Mouse (Mus musculus) left cerebral cortex, adult 11 months (tissue): ENCODE measurements at regions not wholly inside any gene's neighbourhood (a gene's known extent, or its start where the extent isn't known, plus 50 kb on each side); places are given as distances from the start of the nearest gene placed in this dataset.
A peak's percentile ranks its signal among the peaks of the same experiment; 100 is the strongest.
"Not testable (repeated sequence)": the region's sequence is repeated elsewhere in the genome, so short reads cannot be mapped to it uniquely, and the experiment has no call there.

Source experiments
- DNase-seq: peaks from one replicate; pipeline ENCODE4 v3.0.0; 2022; ENCODE audit warnings: low spot score

DNA sequence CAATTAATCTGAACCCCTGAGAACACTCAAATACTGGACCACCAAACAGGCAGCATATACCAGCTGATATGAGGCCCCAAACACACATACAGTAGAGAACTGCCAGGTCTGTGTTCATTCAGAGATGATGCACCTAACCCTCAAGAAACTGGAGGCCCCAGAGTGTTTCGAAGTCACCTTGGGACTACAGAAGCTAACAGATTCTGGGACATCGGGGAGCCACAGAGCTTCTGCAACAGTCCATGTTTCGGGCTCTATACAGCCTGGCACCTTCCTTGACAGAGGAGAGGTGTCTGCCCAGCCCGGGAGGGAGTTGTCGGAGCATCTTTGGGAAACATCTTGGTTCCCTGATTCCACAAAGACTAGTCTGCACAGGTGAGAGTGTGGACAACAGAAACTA lies 1259.3 kb upstream of the Ptprd start:
- not testable (repeated sequence) for DNase-seq

DNA sequence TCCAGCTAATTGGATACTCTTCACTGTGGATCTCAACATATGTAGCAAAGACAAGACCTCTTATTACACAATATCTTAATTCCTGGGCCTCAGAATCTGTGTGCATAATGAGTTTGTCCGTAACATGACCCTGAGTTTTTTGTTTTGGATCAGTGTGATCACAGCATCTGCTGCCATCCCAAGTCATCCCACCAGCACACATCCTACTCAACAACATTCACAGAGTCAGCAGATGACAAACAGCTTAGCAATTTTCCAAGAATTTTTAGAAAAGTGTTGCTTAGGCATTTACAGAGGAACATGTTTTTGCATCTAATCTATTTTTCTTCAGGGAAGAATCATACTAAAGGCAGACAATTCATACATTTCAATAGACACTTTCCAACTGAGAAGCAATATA lies 1251.8 kb upstream of the Ptprd start:
- peak; percentile 1 for DNase-seq
